Mouse (Mus musculus) erythroid progenitor cell, adult 5-6 weeks (primary cell): ENCODE results near the gene Tmem53. TPM values are rescaled to one million over a fixed set of nuclear protein-coding genes. Genes with fewer than 3 reads are reported as not detected.

ENCODE experiments used
- ATAC-seq: replicated peaks from 2 replicates; pipeline ENCODE4 v1.8.0; 2016; ENCODE audit warnings: moderate number of reproducible peaks, mild to moderate bottlenecking, moderate TSS enrichment, inconsistent platforms; ENCODE audit not compliant: poor library complexity, low FRiP score, severe bottlenecking
- total RNA-seq, 2 experiments: library from RNA; stranded (forward) in 1 of 2; stranded (reverse) in 1 of 2; fragments of 150-400 nt in 1 of 2; fragments of 186-747, 209-891 nt in 1 of 2; gene quantifications; 2 replicates each; pipeline versions ENCODE4 v1.2.3 to v1.2.4; 2015 to 2017; ENCODE audit warnings: low replicate concordance in 2 of 2

Tmem53 gene
- total RNA-seq, 2 experiments from 2014 or later: 8.4 TPM; not detected in 1

DNA sequence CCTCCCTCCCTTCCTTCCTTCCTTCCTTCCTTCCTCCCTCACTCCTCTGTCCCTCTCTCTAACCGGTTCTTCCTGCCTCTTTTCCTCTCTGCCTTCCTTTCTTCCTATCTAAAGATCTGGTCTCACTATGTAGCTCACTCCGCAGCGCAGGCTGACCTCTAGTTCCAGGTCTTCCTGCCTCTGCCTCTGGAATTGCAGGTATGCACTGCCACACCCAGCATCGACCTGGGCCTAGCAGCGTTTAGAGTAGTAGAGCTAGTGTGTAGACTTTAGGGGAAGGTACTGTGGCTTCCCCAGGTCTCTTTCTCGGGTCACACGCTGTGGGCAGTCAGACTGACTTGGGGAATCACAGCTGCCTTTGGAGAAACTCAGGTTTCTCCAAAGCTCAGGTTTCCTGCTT is 53.7 kb downstream of the Tmem53 start:
- ATAC-seq: no peak

DNA sequence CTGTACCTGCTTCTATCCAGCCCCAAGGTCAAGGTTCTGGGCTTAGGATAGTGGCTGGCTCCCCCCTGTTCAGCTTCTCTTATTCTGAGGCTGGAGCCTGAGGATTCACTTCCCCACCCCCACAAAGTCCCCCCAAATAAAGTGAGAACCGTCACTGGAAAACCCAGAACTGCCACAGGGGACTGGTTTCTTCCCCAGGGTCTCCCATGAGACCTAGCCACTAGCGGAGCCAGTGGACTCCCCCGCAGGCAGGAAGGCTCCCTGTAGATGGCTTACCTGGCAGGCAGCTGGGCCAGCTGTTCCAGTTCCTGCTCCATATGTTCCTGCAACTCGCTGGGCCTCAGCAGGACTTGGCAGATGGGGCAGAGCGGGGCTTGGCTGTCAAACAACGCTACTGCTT is 55.5 kb downstream of the Tmem53 start:
- ATAC-seq: no peak

DNA sequence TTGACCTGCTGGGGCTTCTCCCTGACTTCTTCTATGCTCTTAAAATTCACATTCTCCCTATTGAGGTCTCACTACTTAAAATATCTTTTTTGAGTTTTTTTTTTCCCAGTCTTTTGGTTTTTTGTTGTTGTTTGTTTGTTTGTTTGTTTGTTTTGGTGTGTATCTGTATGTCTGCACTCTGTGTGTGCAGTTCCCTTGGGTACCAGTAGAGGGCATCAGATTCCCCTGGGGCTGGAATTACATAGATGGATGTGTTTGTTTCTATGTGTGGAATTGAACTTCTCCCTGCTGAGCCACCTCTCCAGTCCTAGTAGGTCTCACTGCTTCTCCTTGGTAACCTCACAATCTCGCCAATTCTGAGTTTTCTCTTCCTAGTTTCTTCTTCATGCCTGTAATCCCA is 57.7 kb downstream of the Tmem53 start:
- ATAC-seq: no peak

DNA sequence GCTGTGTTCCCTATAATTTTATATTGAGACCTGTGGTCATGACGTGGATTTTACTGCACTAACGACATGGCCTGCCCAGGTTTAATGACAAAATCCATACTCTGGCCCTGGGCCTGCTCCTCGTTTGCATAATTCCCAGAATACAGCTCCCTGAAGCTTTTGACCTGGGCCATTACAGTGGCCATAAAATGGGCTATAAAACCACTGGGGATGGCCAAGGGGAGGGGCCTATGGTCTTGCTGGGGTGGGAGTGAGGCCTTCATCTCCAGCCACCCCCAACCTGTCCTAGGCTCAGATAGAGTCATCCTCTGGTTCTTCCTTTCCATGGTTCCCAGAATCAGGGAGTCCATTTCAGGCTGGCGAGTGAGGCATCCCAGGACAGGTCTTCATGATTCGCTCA is 60.1 kb downstream of the Tmem53 start:
- peak; percentile 5; the same call in 1 of the 2 replicates for ATAC-seq

DNA sequence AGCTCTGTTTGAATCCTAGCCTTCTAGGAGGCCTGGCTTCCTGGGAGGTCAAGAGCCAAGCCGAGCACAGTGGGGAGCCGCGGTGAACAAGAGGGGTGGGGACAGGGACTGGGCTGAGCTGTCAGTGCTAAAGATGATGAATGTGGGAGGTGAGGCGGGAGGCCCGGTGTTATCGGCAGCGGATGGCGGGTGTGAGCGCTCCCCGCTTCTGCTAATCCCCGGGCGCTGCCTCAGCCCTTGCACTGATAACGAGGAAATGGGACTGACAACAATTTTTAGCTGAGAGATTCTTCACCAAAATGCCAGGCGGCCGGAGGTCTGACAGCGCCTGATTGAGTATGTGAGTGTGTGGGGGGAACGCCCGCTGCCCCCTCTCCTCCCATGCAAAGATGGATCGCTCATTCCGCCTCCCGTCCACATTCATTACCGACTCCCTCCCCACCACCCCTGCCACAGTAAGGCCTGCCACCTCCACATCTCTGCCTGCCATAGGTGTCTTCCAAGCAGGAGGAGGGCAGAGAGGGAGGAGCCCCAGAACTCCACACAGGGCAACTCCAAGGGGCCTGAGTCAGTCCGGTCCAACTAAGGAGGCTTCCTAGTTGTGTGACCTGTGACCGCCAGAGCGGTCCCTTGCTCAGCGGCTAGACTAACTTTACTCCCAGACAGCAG is 60.8 kb downstream of the Tmem53 start:
- ATAC-seq: peak; percentile 94

DNA sequence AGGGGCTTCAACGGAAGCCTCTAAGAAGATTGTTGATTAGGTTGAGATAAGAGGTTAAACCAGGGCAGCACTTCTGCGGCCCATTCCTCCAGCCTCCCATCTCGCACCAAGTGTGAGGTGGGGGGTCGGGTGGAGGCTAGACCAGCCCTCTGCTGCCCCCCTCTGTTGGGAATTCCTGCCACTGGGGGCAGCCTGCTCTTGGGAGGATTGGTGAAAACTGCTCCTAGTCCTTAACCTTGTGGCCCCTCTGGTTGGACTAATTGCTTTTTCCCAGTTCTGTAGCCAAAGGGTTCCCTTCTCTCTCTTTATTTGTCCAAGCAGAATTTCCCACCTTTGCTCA is 61.3 kb downstream of the Tmem53 start:
- ATAC-seq: 0 out of 2 replicates have a peak, but pooled peaks have one; percentile 55

DNA sequence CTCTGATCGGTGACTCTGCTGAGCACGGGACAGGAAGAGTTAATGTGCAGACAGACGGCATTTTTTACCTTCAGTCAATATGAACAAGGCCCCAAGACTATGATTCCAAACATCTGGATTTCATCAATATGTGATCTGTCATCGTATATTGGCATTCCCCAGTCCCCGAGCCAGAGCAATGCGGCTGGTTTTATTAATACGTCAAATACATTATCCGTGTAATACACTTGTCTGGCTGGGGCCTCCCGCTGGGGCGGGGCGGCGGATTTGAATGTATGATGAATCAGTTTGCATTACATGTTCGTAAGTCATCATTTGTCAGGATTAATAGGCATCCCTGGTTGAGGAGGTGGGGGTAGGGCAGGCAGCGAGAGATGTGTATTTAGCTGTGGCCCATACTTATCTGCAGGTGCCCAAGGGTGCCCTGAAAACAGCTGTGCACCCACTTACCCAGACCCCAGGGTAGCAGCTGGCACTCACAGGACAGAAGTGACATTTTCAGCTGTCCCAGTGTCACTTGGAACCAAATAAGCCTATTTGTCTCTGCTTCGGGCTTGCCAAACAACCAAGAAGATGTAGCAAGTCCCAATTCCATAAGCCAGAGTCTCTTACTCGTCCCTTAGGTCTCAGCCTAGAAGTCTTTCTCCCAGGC is 63.2 kb downstream of the Tmem53 start:
- no peak for ATAC-seq

DNA sequence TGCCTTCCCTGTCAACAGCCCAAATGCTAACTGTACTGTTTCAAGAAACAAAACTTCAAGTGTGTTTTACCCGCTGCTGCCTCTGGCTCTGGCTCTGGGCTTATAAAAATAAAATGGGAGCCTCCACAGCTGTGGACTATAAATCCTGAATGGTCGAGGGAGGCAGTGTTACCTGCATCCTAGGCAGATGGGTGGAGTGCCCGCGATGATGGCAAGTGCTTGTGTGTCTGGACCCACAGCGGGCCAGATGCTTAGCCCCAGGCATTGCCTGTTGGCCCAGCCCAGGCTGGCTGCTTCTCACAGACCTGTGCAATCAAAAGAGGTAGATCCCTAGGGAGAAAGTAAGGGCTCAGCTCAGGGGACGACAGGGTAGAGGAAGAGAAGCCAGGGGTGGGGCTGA is 65.0 kb downstream of the Tmem53 start:
- ATAC-seq: no peak

DNA sequence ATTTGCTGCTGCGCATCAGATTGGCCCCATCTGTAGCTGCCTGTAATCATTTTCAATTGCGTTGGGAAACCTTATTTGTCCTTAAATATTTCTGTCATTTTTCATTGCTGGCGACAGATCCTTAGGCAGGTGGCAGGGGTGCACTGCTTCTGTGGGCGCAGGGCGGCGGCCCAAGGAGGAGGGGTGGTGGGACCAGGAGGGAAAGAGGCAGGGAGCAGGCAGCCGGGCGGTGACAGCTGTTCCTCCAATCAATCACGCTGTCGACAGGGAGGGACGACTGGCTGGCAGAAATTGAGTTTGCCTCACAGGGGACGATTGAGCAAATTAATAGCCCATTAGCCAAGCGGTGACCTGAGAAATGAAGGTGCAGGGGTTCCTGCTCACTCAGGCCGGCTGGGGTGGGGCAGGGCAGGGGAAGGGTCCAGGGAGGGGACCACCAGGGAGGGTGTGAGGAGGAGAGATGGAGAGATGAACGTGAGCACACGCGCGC is 66.0 kb downstream of the Tmem53 start:
- ATAC-seq: no peak

Other genes with a start within 250 kb of the Tmem53 start
- gene Eif2b3, start 232.5 kb upstream of the Tmem53 start, total RNA-seq (2015; ENCODE audit: low replicate concordance): 5.0 and 7.9 TPM in 2 replicates
- gene Eif2b3, start 232.5 kb upstream of the Tmem53 start, total RNA-seq (2017; ENCODE audit: low replicate concordance): 7.8 and 9.6 TPM in 2 replicates
- gene Ptch2, start 155.9 kb upstream of the Tmem53 start, total RNA-seq (2015; ENCODE audit: low replicate concordance): not detected in 2 replicates
- gene Ptch2, start 155.9 kb upstream of the Tmem53 start, total RNA-seq (2017; ENCODE audit: low replicate concordance): 0.30 TPM in 1 of 2 replicates, not detected in the other
- not detected in 2 replicates for gene Btbd19, start 126.2 kb upstream of the Tmem53 start, total RNA-seq (2015; ENCODE audit: low replicate concordance)
- gene Btbd19, start 126.2 kb upstream of the Tmem53 start, total RNA-seq (2017; ENCODE audit: low replicate concordance): 1.2 and 5.1 TPM in 2 replicates
- gene Tctex1d4, start 125.2 kb upstream of the Tmem53 start, total RNA-seq (2015; ENCODE audit: low replicate concordance): not detected in 2 replicates
- not detected in 2 replicates for gene Tctex1d4, start 125.2 kb upstream of the Tmem53 start, total RNA-seq (2017; ENCODE audit: low replicate concordance)
- gene Plk3, start 118.0 kb upstream of the Tmem53 start, total RNA-seq (2015; ENCODE audit: low replicate concordance): not detected in 2 replicates
- 0.51 and 0.61 TPM in 2 replicates for gene Plk3, start 118.0 kb upstream of the Tmem53 start, total RNA-seq (2017; ENCODE audit: low replicate concordance)
- gene Rps8, start 95.7 kb upstream of the Tmem53 start, total RNA-seq (2015; ENCODE audit: low replicate concordance): 1,437 and 1,602 TPM in 2 replicates
- gene Rps8, start 95.7 kb upstream of the Tmem53 start, total RNA-seq (2017; ENCODE audit: low replicate concordance): 328 and 447 TPM in 2 replicates
- gene Kif2c, start 69.3 kb upstream of the Tmem53 start, total RNA-seq (2015; ENCODE audit: low replicate concordance): 67.8 and 92.6 TPM in 2 replicates
- 69.3 and 112 TPM in 2 replicates for gene Kif2c, start 69.3 kb upstream of the Tmem53 start, total RNA-seq (2017; ENCODE audit: low replicate concordance)
- gene Armh1, start 174 bp downstream of the Tmem53 start, total RNA-seq (2015; ENCODE audit: low replicate concordance): not detected in 2 replicates
- gene Armh1, start 174 bp downstream of the Tmem53 start, total RNA-seq (2017; ENCODE audit: low replicate concordance): not detected in 2 replicates
- 20.9 and 22.6 TPM in 2 replicates for gene Rnf220, start 245.1 kb downstream of the Tmem53 start, total RNA-seq (2015; ENCODE audit: low replicate concordance)
- 10.1 and 21.9 TPM in 2 replicates for gene Rnf220, start 245.1 kb downstream of the Tmem53 start, total RNA-seq (2017; ENCODE audit: low replicate concordance)